Mouse (Mus musculus): ENCODE data around the gene Catsperd.
"Not testable (repeated sequence)": the region's sequence is repeated elsewhere in the genome, so short reads cannot be mapped to it uniquely, and the experiment has no call there.

GRCm38 (mm10) chr17:56612565-56612939 lies 15.4 kb upstream of the Catsperd start:
- not testable (repeated sequence) for TF ChIP-seq CTCF (IDR thresholded peaks at IDR 0.05; ENCODE audit: low read depth, low read length); POLR2A (IDR thresholded peaks at IDR 0.05; ENCODE audit: borderline replicate concordance, low read depth, low read length)
